Mouse (Mus musculus) MEL-GATA-1-ER (cell line): ENCODE data around the gene Olfm1.

Source experiments
- DNase-seq: peaks from one replicate; pipeline ENCODE4 v3.0.0-alpha.2; 2012; ENCODE audit warnings: low read depth; ENCODE audit errors: extremely low read depth

Olfm1 gene

DNA sequence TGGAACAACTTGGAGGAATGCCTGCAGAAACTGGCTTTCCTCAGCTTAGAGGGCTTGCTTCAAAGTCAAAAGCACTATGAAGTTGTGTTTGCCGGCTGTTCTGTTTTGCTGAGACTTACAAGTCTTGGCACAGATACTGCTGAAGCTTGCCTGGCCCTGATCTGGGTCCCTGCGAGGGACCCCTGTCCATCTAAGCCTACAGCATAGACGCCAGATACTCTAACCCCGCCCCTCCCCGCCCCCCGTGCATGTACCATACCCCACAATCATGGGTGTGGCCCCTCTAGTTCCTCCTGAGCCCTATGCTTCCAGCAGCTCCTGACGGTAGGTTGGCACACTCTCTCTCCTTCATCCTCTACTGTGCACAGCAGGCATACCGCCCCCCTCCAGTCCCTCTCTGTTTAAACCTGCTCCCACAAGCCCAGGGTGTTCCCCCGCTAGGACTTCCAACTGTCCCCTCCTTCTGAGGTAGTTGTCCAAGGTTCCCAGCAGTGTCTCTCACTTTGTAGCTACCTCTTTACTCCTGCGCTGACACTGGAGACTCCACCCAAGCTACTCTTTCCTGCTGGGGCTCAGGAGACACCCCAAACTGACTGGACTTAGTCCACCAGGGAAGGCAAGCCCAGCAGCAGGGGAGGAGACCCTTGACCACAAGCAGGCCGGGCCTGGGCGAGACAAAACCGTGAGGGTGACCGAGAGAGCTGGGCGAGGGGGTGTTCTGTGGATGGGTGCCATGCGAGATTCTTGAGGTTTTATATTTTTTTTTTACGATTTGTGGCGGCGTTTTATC is 12.1 kb downstream of the Olfm1 start:
- DNase-seq: peak; percentile 70

DNA sequence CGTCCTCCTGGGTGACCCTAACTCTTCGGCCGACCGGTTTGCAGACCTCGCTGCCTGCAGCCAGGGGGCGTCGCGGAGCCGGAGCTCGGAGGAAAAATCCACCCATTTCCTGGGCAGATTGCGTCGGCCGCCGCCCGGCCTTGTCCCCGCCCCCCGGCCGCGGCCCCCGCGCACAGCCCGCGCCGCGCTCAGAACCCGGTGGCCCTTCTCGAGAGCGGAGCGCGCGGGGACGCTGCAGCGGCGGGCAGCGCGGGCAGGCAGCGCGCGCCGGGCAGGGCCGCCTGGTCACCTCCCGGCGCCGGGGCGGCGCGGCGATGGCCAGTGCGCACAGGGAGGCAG is 12.6 kb downstream of the Olfm1 start:
- peak; percentile 29 for DNase-seq

DNA sequence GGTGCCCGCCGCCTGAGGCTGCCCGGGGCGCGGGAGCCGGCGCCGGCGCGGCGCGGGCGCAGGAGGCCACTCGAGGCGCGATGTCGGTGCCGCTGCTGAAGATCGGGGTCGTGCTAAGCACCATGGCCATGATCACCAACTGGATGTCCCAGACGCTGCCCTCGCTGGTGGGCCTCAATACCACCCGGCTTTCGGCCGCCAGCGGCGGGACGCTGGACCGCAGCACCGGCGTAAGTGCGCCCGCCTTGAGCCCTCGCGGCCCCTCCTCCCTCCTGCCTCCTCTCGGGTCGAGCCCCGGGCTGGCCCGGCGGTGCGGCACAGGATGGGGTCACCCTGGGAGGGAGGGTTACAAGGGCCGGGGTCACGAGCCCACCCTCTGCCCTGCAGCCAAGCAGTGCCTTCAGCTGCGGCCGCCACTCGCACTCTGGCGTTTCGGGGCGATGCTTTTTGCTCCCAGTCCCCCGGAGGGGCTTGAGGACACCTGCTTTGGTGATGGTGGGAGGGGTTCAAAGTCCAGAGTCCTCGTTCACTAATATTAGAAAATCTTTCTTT is 13.2 kb downstream of the Olfm1 start:
- DNase-seq: no peak

DNA sequence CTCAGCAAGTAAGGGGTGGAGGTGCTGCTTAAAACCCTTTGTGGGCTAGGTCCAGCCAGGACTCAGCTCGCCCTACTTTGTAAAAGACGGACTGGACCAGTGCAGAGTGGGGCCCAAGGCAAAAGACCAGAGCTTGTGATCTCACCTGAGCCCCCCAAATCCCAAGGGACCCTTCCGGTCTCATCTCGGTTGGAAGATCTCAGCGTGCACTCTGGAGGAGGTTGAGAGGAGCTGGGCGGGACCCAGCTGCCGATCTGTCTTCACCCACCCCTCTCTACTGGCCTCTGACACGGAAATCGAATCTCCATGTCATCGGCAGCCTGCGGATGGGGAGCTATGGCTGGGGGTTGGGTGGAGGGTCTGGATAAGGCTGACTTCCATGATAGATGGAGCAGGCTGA is 13.7 kb downstream of the Olfm1 start:
- no peak for DNase-seq

DNA sequence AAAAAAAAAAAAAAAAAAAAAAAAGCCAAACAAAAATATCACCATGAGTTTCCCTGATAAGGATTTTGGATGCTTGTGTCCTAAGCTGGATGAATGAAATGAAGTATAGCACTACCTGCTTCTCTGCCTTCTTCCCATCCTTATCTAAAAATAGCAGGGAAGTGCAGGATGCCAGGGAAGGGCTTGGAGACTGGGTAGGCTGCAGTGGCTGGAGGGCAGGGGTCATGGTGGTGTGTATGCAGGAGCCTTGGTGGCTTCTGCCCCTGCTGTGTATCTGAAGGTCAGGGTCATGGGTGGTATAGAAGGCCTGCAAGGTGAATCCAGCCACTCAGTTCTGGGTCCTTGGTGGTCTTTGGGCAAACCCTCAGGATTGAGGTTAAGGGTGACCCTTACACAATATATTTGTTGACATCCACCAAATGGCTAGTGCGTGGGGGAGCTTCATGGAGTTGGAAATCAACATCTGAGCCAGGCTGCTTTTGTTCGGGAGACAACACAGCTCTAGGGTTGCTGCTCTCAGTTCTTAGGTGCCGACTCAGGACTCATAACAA is 14.5 kb downstream of the Olfm1 start:
- DNase-seq: no peak

DNA sequence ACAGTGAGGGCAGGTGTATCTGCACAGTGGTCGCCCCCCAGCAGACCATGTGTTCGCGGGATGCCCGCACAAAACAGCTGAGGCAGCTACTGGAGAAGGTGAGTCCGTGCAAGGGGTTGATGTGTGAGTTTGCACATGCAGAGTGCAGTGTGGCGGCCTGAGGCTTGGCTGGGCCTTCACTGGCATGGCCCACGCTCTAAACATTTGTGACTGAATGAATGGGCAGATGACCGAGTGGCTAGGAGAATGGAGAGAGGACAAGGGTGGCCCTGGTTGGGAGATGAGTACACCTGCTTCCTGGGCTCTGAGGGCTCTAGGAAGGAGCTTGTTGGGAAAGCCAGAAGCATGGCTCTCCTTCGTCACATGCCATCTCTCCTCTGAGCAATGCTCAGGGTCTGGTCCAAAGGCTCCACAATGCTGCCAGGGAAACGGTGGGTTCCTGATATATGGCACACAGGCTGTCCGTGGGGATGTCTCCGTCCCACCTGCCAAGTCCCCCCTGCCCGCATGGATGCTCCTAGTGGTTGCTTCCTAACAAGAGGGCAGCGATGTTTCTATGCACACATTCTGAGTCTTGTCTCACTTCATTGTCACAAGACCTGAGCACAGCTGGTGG is 15.4 kb downstream of the Olfm1 start:
- no peak for DNase-seq

DNA sequence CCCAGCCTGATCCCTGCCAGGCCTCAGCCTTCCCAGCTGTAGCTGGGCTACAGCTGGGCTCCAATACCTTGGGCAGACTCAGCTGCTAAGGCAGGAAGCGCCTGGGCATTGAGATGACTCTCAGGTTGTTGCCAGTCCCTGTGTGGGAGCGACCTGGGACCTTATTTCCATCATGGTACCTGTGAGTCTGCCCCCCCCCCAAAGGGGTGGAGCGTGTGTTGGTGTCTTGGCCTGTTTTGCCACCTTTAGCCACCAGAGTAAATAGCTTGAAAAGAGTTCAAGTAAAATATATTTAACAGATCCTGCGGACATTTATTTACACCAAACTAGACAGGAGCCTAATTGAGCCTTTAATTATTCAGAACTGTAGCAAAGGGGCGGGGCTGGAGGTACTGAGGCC is 16.4 kb downstream of the Olfm1 start:
- DNase-seq: no peak

DNA sequence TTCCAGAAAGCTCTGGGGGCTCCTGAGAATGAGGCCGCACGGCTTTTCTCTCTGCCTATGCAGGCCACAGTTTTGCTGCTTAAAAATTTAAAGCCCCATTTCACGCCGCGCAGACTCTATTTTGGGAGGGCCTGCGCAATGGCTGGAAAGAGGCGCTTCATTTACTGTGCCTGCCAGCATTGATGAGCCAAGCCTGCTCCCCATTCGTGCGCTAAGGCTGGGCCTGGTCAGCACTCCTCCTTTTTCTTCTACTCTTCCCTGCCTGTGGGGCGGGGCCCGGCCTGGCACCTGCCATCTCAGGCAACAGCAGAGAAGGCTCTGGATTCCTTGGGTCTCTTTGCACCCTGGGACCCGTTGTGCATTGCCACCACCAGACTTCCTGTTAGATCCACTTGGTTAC is 16.9 kb downstream of the Olfm1 start:
- no peak for DNase-seq

DNA sequence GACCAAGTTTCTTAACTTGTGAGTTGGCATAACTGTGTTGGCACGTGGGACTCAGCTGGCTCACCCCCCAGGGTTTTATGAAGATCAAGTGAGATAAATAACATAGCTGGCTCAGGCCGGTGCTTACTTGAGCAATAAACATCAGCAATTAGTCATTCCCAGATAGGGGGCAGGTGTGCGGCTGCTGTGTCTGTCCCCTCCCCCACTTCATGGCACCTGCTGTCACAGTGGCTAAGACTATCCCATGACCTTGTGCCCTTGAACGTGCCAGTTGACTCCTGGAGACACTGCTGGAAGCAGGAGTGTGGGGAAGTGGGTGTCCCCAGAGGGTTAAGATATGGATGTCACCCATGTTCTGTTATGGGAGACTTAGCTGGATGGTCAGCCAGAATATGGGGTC is 17.5 kb downstream of the Olfm1 start:
- no peak for DNase-seq

DNA sequence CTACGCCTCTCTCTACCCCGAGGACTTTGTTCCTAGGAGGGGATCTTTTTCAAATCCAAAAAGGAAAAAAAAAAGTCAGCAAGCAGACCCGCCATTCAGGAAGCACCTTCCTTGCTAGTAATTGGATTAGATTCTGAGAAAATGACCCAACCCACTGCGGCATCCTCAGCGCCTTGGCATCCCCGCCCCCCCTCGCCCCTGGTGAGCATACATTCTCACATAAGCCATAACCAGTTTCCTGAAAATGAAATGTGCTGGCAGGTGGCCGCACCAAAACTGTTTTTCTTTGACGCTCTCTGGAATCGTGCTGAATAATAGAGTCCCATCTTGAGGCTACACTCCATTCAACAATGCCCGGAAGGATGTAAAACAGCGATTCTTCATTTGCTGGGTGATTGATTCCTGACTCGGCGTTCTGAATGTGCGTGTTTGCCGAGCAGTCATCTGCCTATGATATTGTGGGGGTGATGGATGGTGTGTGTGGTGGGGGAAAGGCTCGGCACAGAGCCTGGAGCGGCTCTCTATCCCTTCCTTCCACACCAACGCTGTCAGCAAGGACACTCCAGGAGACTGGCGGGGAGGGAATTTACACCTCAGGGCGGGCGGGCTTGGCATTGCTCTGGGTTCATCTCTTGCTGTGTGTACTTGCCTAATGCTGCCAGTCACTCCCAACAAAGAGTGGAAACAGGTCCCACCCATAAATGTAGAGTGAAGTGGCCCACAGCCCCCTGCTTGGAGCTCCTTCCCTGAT is 18.9 kb downstream of the Olfm1 start:
- no peak for DNase-seq

DNA sequence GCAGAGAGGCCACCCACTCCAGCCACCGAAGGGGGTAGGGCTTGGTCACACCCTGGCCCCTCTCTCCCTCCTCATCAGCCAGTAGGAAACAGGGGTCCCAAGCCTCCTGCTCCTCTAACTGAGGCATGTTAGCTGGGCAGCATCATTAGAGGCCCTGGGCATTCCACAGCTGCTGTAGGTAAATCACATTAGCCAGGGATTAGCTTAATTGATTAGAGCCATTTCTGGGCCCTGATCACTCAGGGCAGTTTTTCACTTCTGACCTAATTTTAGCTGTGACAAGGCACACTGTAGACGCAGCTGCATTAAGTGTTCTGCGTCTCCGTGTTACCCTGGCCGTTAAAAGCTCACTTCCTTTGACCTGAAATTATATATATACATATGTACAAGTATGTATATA is 20.1 kb downstream of the Olfm1 start:
- no peak for DNase-seq

DNA sequence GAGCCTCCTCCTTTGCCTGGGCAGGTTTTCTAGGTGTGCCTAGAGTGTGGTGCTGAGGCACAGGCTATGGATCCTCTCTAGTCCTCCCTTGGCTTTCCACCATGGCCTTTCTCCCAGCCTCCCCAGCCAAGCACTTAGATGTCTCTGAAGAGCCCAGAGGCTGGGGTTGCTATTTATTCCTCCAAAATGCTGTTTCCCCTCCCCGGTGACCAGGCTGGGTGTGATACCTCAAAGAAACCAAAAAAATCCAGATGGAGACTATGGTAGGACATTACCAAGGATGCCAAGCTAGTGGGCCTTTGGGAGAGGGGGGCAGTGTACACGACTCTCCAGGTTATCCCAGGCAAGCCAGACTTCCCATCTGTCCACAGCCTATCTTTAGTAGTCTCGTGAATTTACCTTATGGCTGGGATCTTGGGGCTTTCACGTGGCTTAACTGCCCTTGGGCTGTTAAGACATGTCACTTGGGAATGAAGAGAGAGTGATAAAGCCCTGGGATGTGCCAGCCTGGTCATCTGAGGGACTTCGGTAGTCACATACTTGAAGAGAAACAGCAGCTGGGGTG is 23.5 kb downstream of the Olfm1 start:
- DNase-seq: no peak

DNA sequence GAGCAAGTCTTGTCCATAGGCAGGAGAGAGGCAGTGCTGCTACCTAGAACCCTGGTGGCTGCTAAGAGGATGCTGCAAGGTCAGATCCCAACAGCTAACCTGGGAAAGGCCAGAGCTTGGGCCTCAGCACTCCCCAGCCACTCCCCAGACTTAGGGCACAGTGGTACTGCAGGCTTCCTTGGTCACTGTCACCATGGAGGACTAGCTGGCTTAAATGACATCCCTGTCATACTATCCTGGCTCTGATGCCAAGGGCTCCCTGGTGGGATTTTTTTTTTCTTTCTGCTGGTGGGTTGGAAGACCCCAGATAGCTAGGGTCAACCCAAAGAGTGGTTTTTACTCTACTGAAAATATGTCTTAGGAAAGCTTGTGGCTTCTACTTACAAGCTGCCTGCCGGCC is 25.0 kb downstream of the Olfm1 start:
- no peak for DNase-seq

DNA sequence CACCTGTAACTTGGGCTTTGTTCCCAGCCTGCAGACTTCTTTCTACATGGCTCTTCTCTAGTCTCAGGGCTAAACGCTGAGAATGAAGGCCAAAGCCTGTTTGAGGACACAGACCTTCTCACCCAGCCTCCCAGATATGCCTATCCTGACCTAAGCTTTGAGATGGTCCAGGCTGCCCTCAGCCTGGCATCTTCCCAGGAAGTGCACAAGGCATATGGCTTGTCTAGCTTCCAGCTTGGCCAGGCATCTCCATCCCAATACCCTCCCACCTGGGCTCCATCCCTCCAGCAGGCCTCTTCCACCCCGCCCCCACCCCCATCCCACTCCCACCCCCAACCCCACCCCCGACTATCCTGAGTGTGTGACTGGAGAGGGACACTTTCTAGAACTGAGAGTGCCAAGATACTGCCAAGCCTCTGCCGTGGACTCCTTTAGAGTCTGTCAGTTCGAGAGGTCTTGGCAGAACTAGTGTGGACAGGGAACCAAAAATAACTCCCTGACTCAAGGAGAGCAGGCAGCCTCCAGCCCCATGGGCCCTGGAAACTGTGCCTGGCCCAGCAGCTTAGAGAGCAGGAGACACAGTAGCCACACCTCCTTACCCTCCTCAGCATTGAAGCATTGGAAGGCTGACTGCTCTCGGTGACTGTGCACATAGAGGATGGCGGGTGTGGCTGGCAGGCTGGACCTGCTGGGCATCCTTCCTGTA is 26.0 kb downstream of the Olfm1 start:
- no peak for DNase-seq

DNA sequence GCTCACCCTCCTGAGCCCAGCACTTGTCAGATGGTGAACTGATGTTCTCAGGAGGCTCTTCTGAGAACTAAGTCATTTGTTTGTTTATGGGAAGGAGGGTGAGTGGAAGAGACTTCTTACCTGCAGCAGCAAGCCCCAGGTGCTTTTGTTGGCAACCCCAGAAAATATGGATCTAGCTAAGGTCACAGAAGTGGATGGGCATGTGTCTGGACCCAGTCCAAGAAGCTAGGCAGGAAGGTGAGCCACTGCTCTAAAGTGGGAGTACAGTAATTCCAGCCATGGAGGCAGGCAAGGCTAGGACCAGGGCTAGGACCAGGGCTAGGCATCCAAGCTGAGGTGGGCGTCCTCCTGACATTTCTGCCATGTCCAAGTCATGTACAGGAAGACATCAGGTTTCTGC is 26.8 kb downstream of the Olfm1 start:
- no peak for DNase-seq

DNA sequence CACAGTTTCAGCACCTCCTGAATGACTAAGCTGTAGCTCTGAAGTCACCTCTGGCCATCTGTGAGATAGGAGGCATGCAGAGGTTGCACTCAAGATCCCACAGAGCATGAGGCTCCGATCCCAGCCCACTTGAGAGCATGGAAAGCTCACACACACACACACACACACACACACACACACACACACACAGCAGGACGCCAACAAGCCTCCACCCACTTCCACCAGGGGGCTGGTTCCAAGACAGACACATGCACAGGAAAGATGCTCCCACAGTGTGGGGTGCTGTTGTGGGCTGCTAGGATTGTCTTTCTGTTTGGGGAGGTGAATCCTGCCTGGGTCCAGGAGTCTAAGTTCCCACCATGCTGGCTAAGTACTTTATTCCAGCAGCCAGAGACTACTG is 29.0 kb downstream of the Olfm1 start:
- no peak for DNase-seq

DNA sequence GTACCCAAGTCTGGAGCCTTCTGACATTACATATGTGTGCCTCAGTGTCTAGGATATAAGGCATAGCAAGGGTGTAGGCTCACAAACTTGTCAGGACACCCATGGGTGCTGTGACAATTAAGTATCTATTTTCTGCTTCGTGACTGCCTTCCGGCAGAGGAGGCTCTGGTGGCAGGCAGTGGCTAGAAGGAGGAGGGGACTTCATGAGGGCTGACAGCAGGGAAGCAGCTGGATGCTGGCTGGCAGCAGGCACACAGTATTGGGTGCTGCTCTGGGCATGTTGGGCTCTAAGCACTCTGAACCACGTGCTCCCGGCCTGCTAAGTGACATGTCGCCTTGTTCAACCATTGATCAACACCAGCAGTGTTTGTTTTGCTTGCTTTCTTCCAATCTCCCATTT is 32.0 kb downstream of the Olfm1 start:
- no peak for DNase-seq

DNA sequence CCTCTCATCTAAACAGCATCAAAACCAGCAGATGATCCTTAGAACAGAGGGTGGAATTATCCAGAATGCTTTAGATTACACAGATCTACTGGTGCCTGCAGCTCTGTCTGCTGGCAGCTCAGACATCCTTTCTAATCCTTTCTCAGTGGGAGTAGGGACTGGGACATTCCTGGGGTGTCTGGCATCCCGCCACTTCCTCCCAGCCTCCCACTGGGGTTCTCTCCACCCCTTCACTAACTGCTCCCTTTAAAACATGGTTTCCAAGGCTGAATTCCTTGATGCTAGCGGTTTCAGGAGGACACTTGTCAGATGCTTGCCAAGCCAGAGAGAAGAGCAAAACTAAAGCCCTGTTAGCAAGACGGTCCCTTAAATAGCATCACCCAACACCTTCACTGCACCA is 33.1 kb downstream of the Olfm1 start:
- DNase-seq: no peak

DNA sequence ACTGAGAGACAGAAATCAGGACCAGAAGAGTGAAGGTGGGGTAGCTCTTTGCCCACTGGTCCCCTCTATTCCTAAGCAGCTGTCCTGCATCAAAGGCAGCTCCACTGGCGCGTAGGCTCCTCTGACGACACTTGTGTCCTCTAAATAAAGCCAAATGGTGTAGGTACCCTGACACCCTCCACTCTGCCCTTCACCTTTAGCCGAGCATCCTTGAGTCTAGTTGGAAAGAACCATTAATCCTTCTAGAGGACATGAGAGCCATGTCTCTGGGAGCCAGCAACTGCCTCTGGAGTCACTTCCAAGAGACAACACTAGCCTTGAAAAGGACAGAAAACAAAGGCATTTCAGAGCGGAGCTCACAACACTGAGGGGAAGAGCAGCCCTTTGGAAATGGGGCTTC is 34.2 kb downstream of the Olfm1 start:
- DNase-seq: no peak

DNA sequence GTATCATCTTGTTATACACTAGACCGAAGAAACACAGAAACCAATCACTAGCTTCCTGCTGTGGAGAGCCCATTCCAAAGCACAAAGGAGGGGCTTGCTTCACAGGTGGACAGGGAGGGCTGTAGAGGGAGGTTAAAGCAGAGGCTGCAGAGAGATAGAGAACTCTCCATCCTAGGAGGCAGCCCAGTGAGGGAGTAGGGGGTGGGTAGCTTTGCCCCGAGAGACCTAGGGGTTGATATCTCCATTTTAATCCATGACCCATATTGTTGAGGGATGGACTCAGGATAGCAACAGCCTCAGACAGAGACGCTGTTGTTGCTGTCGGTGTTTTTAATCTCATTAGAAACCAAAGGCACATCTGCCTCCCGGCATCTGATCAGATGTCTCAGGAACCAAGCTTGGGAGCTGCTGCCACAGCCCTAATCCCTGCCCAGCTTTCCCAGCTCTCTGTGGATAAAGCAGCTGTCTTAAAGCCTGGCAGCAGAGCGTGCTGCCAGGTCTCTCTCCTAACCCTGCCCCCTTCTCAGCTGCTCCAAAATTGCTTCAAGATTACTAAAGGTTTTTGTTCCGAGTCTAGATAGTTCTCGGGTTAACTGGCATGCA is 34.9 kb downstream of the Olfm1 start:
- DNase-seq: no peak

DNA sequence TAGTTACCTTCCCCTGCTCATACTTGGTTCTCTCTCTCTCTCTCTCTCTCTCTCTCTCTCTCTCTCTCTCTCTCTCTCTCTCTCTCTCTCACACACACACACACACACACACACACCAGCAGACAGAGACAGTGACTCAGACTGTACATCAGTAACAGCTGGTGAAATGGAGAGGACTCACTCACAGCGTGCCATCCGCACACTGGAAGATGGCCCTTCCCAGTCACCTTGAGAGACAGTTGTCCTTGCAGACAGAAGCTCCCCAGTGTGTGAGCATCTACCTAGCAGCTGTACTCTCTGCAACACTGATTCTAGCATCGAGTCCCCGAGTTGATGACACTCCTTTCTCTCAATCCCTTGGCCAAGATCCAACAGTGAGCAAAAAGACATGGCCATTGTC is 35.6 kb downstream of the Olfm1 start:
- no peak for DNase-seq
